Comparison of ENCODE assay signal across 10 mouse cellular contexts in the genomic region with DNA sequence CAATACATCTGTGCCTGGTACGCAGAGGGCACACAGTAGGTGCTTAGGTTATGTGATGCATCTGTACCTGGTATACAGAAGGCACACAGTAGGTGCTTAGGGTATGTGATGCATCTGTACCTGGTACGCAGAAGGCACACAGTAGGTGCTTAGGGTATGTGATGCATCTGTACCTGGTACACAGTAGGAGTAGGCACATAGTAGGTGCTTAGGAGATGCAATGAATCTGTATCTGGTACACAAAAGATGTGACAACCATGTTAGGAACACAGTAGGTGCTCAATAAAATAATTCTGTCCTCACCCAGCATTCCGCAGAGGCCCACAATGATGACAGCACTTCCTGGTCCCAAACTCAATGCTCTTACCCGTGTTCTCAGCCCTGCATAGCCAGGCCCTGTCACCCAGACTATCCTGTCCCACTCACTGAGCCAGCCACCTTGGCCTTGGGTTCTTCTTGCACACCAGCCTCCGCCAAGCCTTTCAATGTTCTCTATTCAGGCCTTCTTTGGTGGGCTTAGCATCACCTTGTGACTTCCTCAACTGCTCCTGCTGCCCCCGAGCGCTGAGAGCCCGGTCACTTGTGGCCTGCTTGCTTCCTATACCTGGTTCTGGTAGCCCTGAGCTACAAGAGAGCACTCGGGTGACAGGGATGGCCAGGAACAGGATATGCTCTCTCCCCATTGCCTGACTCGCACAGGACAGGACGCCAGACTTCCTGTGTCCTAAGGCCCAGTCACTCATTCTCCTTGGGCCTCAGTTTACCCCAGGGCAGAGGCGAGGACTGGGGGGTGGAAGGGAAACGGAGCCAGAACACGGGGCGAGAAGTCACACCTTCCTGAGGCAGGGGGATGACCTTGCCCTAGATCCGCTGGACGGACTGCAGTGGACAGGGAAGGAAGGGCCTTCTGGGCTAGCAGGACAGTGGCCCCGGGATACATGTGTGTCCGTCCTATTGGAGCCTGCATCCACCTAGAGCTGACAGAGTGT. TPM values are rescaled to one million over a fixed set of nuclear protein-coding genes. Genes with fewer than 3 reads are reported as not detected.
DNase-seq lines count a peak whose midpoint lies in the region; ATAC-seq lines count a peak whose summit lies in the region.
"Had no signal": no experiment of that assay in that cellular context is flagged by ENCODE, and none has a peak within 500 bp of the region (broad histone marks: within the 10 kb centered on the region; RNA-seq: fewer than 3 reads in every experiment).

No protein-coding gene starts in this region.

- WGBS in heart, embryonic 11.5 days (ENCODE audit: insufficient replicate concordance): 80% methylated on average over 19 of the region's 19 CpGs
- 91% methylated on average over 19 of the region's 19 CpGs for WGBS in midbrain, embryonic 11.5 days
- 94% methylated on average over 19 of the region's 19 CpGs for WGBS in midbrain, embryonic 16.5 days
- 87% methylated on average over 19 of the region's 19 CpGs for WGBS in limb, embryonic 13.5 days

- no peak for DNase-seq in heart, adult 18-20 months
- peak; percentile 89 for DNase-seq in midbrain, embryonic 11.5 days (ENCODE audit: low spot score, missing footprints)
- DNase-seq in embryo, embryonic 10.5 days (ENCODE audit: low spot score): no peak
- DNase-seq in layer of hippocampus, adult 9-10 months (ENCODE audit: low spot score): no peak
- DNase-seq in cerebellum, adult 18-20 months: no peak
- DNase-seq: cerebellum, postnatal 36 days had no signal

- no peaks in the 10 kb centered on the region for H3K27me3 ChIP-seq in heart, embryonic 11.5 days (ENCODE audit: control insufficient read depth, insufficient read depth, low read length)
- H3K27me3 ChIP-seq in midbrain, embryonic 11.5 days (ENCODE audit: control insufficient read depth, insufficient read depth, low read length): peaks cover 26% of the 10 kb centered on the region; the same call in 1 of the 2 replicates
- no peaks in the 10 kb centered on the region for H3K27me3 ChIP-seq in midbrain, embryonic 16.5 days (ENCODE audit: control insufficient read depth, insufficient read depth, low read depth, low read length)
- peaks cover 30% of the 10 kb centered on the region for H3K27me3 ChIP-seq in limb, embryonic 13.5 days

- peak overlapping the region; percentile 97 for H3K27ac ChIP-seq in heart, embryonic 11.5 days (ENCODE audit: low read depth, low read length)
- peak overlapping the region; percentile 64 for H3K27ac ChIP-seq in midbrain, embryonic 11.5 days (ENCODE audit: low read depth, low read length)
- no peak overlapping the region; the same call in 1 of the 2 replicates for H3K27ac ChIP-seq in midbrain, embryonic 16.5 days (ENCODE audit: low read length)
- H3K27ac ChIP-seq in limb, embryonic 13.5 days: peak overlapping the region; percentile 85; the same call in 1 of the 2 replicates

- H3K36me3 ChIP-seq in heart, embryonic 11.5 days (ENCODE audit: control insufficient read depth, insufficient read depth, low read length): no peaks in the 10 kb centered on the region
- no peaks in the 10 kb centered on the region for H3K36me3 ChIP-seq in midbrain, embryonic 11.5 days (ENCODE audit: control insufficient read depth, insufficient read depth, low read length)
- no peaks in the 10 kb centered on the region for H3K36me3 ChIP-seq in midbrain, embryonic 16.5 days (ENCODE audit: control insufficient read depth, insufficient read depth, low read length)
- H3K36me3 ChIP-seq in limb, embryonic 13.5 days: no peaks in the 10 kb centered on the region

- no peaks in the 10 kb centered on the region for H3K9me3 ChIP-seq in heart, embryonic 11.5 days (replicated peaks; ENCODE audit: control insufficient read depth, low read length)
- H3K9me3 ChIP-seq in midbrain, embryonic 11.5 days (ENCODE audit: control insufficient read depth, low read length): no peaks in the 10 kb centered on the region
- H3K9me3 ChIP-seq in midbrain, embryonic 16.5 days (replicated peaks; ENCODE audit: control insufficient read depth, low read length, poor library complexity, severe bottlenecking): no peaks in the 10 kb centered on the region
- no peaks in the 10 kb centered on the region for H3K9me3 ChIP-seq in limb, embryonic 13.5 days

- ATAC-seq in heart, embryonic 11.5 days (replicated peaks; ENCODE audit: insufficient number of reproducible peaks, low FRiP score, low TSS enrichment): no peak
- ATAC-seq in midbrain, embryonic 11.5 days (ENCODE audit: low FRiP score): no peak
- ATAC-seq in midbrain, embryonic 16.5 days: no peak
- no peak for ATAC-seq in limb, embryonic 13.5 days (ENCODE audit: low FRiP score, low read depth)

- no peak overlapping the region; the same call in 1 of the 2 replicates for H3K9ac ChIP-seq in heart, embryonic 11.5 days (ENCODE audit: low read depth, low read length)
- no peak overlapping the region for H3K9ac ChIP-seq in midbrain, embryonic 11.5 days (ENCODE audit: low read length)
- H3K9ac ChIP-seq in midbrain, embryonic 16.5 days (ENCODE audit: low read depth, low read length): no peak overlapping the region
- H3K9ac ChIP-seq in limb, embryonic 13.5 days: no peak overlapping the region

- no peak overlapping the region for H3K4me3 ChIP-seq in heart, embryonic 11.5 days (ENCODE audit: low read depth, low read length)
- no peak overlapping the region for H3K4me3 ChIP-seq in midbrain, embryonic 11.5 days (ENCODE audit: low read depth, low read length)
- no peak overlapping the region for H3K4me3 ChIP-seq in midbrain, embryonic 16.5 days (ENCODE audit: low read depth, low read length)
- no peak overlapping the region for H3K4me3 ChIP-seq in limb, embryonic 13.5 days

- H3K4me1 ChIP-seq in heart, embryonic 11.5 days (ENCODE audit: control insufficient read depth, insufficient read depth, low read length): peaks cover 60% of the 10 kb centered on the region
- H3K4me1 ChIP-seq in midbrain, embryonic 11.5 days (ENCODE audit: control insufficient read depth, insufficient read depth, low read length): peaks cover 21% of the 10 kb centered on the region
- H3K4me1 ChIP-seq in midbrain, embryonic 16.5 days (ENCODE audit: control insufficient read depth, insufficient read depth, low read length): peaks cover 8% of the 10 kb centered on the region; the same call in 1 of the 2 replicates
- peaks cover 42% of the 10 kb centered on the region for H3K4me1 ChIP-seq in limb, embryonic 13.5 days

- no peak overlapping the region; the same call in 1 of the 2 replicates for H3K4me2 ChIP-seq in heart, embryonic 11.5 days
- no peak overlapping the region for H3K4me2 ChIP-seq in midbrain, embryonic 11.5 days
- no peak overlapping the region for H3K4me2 ChIP-seq in midbrain, embryonic 16.5 days (ENCODE audit: low read length)
- H3K4me2 ChIP-seq in limb, embryonic 13.5 days (replicated peaks): no peak overlapping the region

RNA-seq across cellular contexts. Expression of a gene that starts 52.6 kb away (rescaled TPM):
- 0.56 and 0.77 TPM in 2 replicates for polyA plus RNA-seq in heart, embryonic 11.5 days (2014; fragmentation: Nextera tagmentation; extraction: Ambion mirVana)
- total RNA-seq in heart, adult 18-20 months (2021): under 1 TPM; 0.23 to 0.55 TPM
- 0.18 TPM in 1 of 2 replicates, not detected in the other for polyA plus RNA-seq in midbrain, embryonic 11.5 days (2014; fragmentation: Nextera tagmentation; extraction: Ambion mirVana)
- 0.60 and 2.3 TPM in 2 replicates for polyA plus RNA-seq in midbrain, embryonic 16.5 days (2015; fragmentation: Nextera tagmentation; extraction: Ambion mirVana)
- polyA plus RNA-seq in limb, embryonic 13.5 days (2015; fragmentation: Nextera tagmentation; extraction: Ambion mirVana): 0.89 and 1.6 TPM in 2 replicates
- polyA plus RNA-seq: C2C12 had no signal
